Mouse (Mus musculus) induced T-regulatory cell, adult 2 months (primary cell): Measurements from ENCODE around the gene Usp22.

ENCODE experiments used
- DNase-seq: peaks from one replicate; pipeline ENCODE4 v3.0.0-alpha.2; 2012; ENCODE audit warnings: low read depth

The Usp22 gene

GRCm38 (mm10) chr11:61104241-61104901 is 70.5 kb downstream of the Usp22 start:
- DNase-seq, result peak; percentile 92

- DNase-seq, result no peak
Measured at GRCm38 (mm10) chr11:61102397-61103339, 72.2 kb downstream of the Usp22 start.
